In genomic region chr9:50849249-50849648, GRCm38 (mm10) we compare ENCODE assay signal across 7 mouse cellular contexts. TPM values are rescaled to one million over a fixed set of nuclear protein-coding genes. Genes with fewer than 3 reads are reported as not detected.
DNase-seq lines count a peak whose midpoint lies in the region; ATAC-seq and TF ChIP-seq lines count a peak whose summit lies in the region.

No protein-coding gene starts in this region.

- H3K4me1 ChIP-seq in midbrain, embryonic 12.5 days: peaks cover 19% of the 10 kb centered on the region
- no peaks in the 10 kb centered on the region for H3K4me1 ChIP-seq in spleen, adult 2 months (ENCODE audit: control insufficient read depth, insufficient read depth, insufficient read length)

- intact Hi-C loops in left cerebral cortex, postnatal 36 days (cut with DNase I): loop anchor here (2.0 to 5.0 kb wide), 2 partner anchors 160 to 203 kb away; partner anchors contain the start of gene Sik2

- DNase-seq in adrenal gland, postnatal 10 days: peak; percentile 95
- peak; percentile 84 for DNase-seq in embryo, embryonic 11.5 days (ENCODE audit: low read depth, low spot score)
- peak; percentile 79 to 89 for DNase-seq in gastrocnemius, postnatal 4 days (ENCODE audit: low spot score in 2 of 2)
- peak; percentile 86 for DNase-seq in kidney, adult 11 months
- DNase-seq in left cerebral cortex, postnatal 36 days (ENCODE audit: low spot score in 2 of 2): peak; percentile 84 to 90
- DNase-seq in spleen, adult 2 months (ENCODE audit: low read depth in 1 of 2, low spot score in 2 of 2): peak; percentile 50 to 79

- H3K4me3 ChIP-seq in midbrain, embryonic 12.5 days: no peak overlapping the region
- no peak overlapping the region for H3K4me3 ChIP-seq in spleen, adult 2 months (ENCODE audit: extremely low read depth, insufficient read depth, insufficient read length)

- peaks cover 5% of the 10 kb centered on the region; the same call in 1 of the 2 replicates for H3K27me3 ChIP-seq in midbrain, embryonic 12.5 days
- H3K27me3 ChIP-seq in spleen, adult 2 months (ENCODE audit: control insufficient read depth, insufficient read depth, low read length): no peaks in the 10 kb centered on the region

- 24% methylated on average over 8 of the region's 8 CpGs for WGBS in midbrain, embryonic 12.5 days
- WGBS in spleen, adult 2 months: 13% methylated on average over 8 of the region's 8 CpGs

- TF ChIP-seq POLR2A in spleen, adult 2 months (IDR thresholded peaks at IDR 0.05; ENCODE audit: low read depth, low read length): no peak

- no peaks in the 10 kb centered on the region for H3K9me3 ChIP-seq in midbrain, embryonic 12.5 days

- TF ChIP-seq CTCF in spleen, adult 2 months (IDR thresholded peaks at IDR 0.05; ENCODE audit: extremely low read depth, insufficient read depth, insufficient read length, insufficient replicate concordance): peak; percentile 60; the same call in 1 of the 2 replicates

- H3K36me3 ChIP-seq in midbrain, embryonic 12.5 days: no peaks in the 10 kb centered on the region
- no peaks in the 10 kb centered on the region for H3K36me3 ChIP-seq in spleen, adult 2 months (ENCODE audit: control insufficient read depth, insufficient read depth, low read length)

- no peak overlapping the region for H3K4me2 ChIP-seq in midbrain, embryonic 12.5 days (replicated peaks)

- peak; percentile 67; the same call in 1 of the 2 replicates for ATAC-seq in midbrain, embryonic 12.5 days (ENCODE audit: low FRiP score, low read depth)

- H3K9ac ChIP-seq in midbrain, embryonic 12.5 days (replicated peaks): no peak overlapping the region

- H3K27ac ChIP-seq in midbrain, embryonic 12.5 days (replicated peaks): no peak overlapping the region
- H3K27ac ChIP-seq in spleen, adult 2 months (ENCODE audit: insufficient read depth, low read length): no peak overlapping the region

RNA-seq across cellular contexts. Expression of gene Ppp2r1b, which starts 4.1 kb away (rescaled TPM):
- 10 to 100 TPM; 35.1 to 36.5 TPM for total RNA-seq in adrenal gland, postnatal 10 days (2021)
- 10 to 100 TPM; 16.8 to 17.7 TPM for total RNA-seq in gastrocnemius, postnatal 4 days (2021)
- 10 to 100 TPM; 13.6 to 15.4 TPM for total RNA-seq in left cerebral cortex, postnatal 36 days (2021)
- 90.9 and 93.6 TPM in 2 replicates for polyA plus RNA-seq in midbrain, embryonic 12.5 days (2016; fragmentation: Nextera tagmentation; extraction: Ambion mirVana)
- polyA plus RNA-seq in spleen, adult 2 months (2012; rRNA removed): 8.6 and 10.2 TPM in 2 replicates
